Mouse (Mus musculus) embryonic fibroblast, embryonic 13.5 days (primary cell): ENCODE measurements around the gene Gm17490. TPM values are rescaled to one million over a fixed set of nuclear protein-coding genes. Genes with fewer than 3 reads are reported as not detected.

Source experiments
- H3K27ac ChIP-seq: 2 replicates; pipeline ENCODE4 v1.5.1; 2012; ENCODE audit warnings: low read length, control low read depth, inconsistent platforms; ENCODE audit not compliant: insufficient read depth
- H3K4me1 ChIP-seq: 2 replicates; pipeline ENCODE4 v1.6.1; 2011; ENCODE audit warnings: low read length; ENCODE audit not compliant: control insufficient read depth, insufficient read depth
- H3K4me3 ChIP-seq: 2 replicates; pipeline ENCODE4 v1.5.1; 2011; ENCODE audit warnings: mild to moderate bottlenecking, control low read depth, low read length; ENCODE audit not compliant: insufficient read depth
- CTCF ChIP-seq: IDR thresholded peaks from 2 replicates; pipeline ENCODE4 v1.5.1; 2011; ENCODE audit warnings: mild to moderate bottlenecking, control low read depth, low read length, moderate library complexity, borderline replicate concordance; ENCODE audit not compliant: insufficient read depth
- POLR2A ChIP-seq: IDR thresholded peaks from 2 replicates; pipeline ENCODE4 v1.6.1; 2011; ENCODE audit warnings: low read depth, mild to moderate bottlenecking, control low read depth, low read length, moderate library complexity
- polyA plus RNA-seq: library from polyadenylated mRNA; stranded (reverse); fragments of >200 nt; gene quantifications from 2 replicates; pipeline ENCODE4 v1.2.4, GENCODE M21; 2011; ENCODE audit warnings: low read depth; ENCODE audit not compliant: missing spikeins, insufficient read length

The Gm17490 gene
- polyA plus RNA-seq, 1 experiment: not detected

DNA sequence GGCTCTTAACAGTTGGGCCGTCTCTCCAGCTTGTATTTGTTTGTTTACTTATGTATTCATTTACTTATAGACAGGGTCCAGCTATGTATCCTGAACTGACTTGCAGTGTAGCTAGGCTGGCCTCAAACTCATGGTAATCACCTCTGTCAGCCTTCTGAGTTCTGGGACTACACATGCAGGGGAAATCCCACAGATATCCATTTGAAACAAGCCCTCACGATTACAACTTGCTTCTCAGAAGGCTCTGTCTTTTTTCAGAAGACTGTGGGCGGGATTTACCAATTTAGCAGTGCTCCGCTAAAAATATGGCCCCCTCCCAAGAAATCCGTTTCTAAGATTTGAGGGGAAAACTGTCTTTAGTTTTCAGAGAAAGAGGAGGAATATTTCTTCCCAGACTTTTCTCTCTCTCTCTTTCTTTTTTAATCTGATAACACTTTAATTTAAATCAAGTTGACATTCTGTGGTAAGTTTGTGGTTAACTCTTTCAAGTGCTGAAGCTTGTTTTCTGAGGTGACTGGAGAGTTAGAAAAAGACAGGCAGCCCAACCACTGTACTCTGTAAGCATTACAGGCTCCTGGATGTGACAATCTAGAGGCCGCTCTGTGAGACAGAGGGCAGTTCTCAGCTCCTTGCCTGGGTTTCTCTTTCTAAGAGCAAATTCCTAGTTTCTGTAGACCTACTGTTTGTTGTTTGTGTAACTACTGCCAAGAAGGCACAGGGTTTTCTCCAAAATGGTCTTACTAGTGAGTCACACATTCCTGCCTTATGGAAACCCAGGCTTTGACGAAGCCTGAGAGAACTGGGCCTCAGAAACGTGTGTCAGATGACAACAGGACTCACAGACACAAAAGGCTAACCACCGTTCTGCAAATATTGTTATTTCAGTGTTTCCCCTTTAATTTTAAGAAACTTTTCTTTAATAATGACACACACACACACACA lies 29.2 kb upstream of the Gm17490 start:
- H3K27ac ChIP-seq: peak overlapping the region; percentile 32; the same call in 1 of the 2 replicates
- TF ChIP-seq CTCF (no peak), POLR2A (no peak)
- no peaks in the 10 kb centered on the region; the same call in 1 of the 2 replicates for H3K4me1 ChIP-seq
- H3K4me3 ChIP-seq: no peak overlapping the region

DNA sequence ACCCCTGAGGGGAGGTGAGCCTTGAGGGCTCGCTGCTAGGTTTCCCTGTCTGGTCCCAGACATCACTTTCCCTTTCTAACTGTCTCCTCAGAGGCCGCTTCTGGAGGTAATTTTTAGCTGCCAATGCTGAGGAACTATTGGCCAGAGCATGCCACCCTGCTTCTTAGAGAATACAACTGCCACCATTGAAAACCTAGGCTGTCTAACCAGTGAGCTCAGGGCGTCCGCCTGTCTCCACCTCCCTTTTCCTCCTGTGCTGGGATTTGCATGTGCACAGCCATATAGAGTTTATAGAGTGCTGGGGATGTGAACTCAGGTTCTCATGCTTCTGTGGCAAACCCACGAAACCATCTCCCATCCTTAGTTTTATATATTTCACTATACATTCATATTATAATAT lies 27.7 kb upstream of the Gm17490 start:
- Histone ChIP-seq H3K27ac (no peak overlapping the region), H3K4me1 (no peaks in the 10 kb centered on the region; the same call in 1 of the 2 replicates), H3K4me3 (no peak overlapping the region)
- TF ChIP-seq POLR2A (no peak), CTCF (no peak)

DNA sequence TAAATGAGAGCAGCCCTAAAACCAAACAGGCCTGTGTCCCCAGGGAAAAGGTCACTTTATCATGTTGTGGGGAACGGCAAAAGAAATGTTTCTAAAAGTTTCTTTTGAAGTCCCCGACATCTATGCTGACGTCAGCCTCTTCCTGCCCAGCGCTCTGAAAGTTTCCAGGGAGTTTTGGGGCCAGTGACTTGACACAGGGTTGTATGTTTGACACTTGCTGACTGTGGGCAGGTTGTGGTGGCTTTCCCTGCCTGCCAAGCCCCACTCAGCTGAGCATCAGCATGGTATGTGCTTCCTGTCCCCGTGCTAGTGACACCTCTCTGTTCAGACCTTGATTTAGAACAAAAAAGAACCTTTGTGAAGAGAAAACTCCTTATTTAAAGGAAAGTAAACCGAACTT lies 27.3 kb upstream of the Gm17490 start:
- TF ChIP-seq CTCF (no peak), POLR2A (no peak)
- Histone ChIP-seq H3K4me1 (no peaks in the 10 kb centered on the region; the same call in 1 of the 2 replicates), H3K27ac (no peak overlapping the region), H3K4me3 (no peak overlapping the region)

GRCm38 (mm10) chr2:11652780-11653179 lies 26.7 kb upstream of the Gm17490 start:
- Histone ChIP-seq H3K4me3 (no peak overlapping the region), H3K27ac (no peak overlapping the region), H3K4me1 (no peaks in the 10 kb centered on the region; the same call in 1 of the 2 replicates)
- TF ChIP-seq POLR2A (no peak), CTCF (no peak)

GRCm38 (mm10) chr2:11652196-11652595 lies 26.1 kb upstream of the Gm17490 start:
- TF ChIP-seq CTCF: no peak
- TF ChIP-seq POLR2A: no peak
- Histone ChIP-seq H3K4me3 (no peak overlapping the region), H3K4me1 (no peaks in the 10 kb centered on the region; the same call in 1 of the 2 replicates), H3K27ac (no peak overlapping the region)

- Histone ChIP-seq H3K4me1 (no peaks in the 10 kb centered on the region; the same call in 1 of the 2 replicates), H3K4me3 (no peak overlapping the region), H3K27ac (no peak overlapping the region)
- no peak for TF ChIP-seq CTCF
- TF ChIP-seq POLR2A: no peak
These were observed 25.4 kb upstream of the Gm17490 start for GRCm38 (mm10) chr2:11651476-11651875.

DNA sequence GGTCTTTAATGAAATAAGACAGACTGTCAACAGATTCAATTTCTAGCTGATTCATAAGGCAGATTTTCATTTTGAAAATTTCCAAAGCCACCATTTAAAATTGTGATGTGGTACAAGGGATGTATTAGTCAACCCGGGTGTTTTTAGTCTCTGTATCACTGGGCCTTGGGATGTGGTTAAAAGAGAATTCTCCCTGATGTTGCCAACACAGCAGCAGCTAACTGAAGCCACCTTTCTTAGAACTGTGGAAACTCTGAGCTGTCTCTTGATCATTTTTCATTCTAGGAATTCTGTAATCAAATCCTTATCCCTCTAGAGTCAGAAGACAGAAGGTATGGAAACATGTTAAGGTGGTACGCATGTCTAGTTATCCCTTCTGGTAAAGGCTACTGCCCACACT lies 19.2 kb upstream of the Gm17490 start:
- H3K27ac ChIP-seq: no peak overlapping the region

DNA sequence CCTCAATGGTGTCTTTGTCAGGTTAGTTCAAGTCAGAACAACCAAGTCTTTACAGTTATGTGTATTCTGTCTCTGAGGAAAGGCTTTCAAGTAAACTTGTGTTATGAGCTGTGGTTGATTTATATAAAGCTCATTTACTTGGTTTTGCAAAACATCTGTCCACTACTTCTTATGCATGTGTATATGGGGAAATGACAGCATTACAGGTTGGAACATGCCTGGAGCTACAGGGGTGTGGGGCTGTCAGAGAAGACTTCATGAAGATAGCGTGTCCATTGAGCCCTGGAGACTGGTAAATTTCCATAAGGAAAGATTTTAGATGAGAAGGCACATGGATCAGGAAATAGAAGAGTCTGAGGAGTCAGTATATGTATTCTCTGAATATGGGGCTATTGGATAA lies 18.0 kb upstream of the Gm17490 start:
- H3K27ac ChIP-seq: no peak overlapping the region
- H3K4me3 ChIP-seq: no peak overlapping the region
- H3K4me1 ChIP-seq: no peaks in the 10 kb centered on the region
- TF ChIP-seq POLR2A: no peak
- no peak for TF ChIP-seq CTCF

More for the DNA sequence above, 19.2 kb upstream of the Gm17490 start:
- Histone ChIP-seq H3K4me1 (no peaks in the 10 kb centered on the region), H3K4me3 (no peak overlapping the region)
- TF ChIP-seq POLR2A: no peak
- TF ChIP-seq CTCF: no peak

GRCm38 (mm10) chr2:11642451-11642941 lies 16.4 kb upstream of the Gm17490 start, which contains the start of gene Il2ra:
Gene Il2ra (plus strand): TSS chr2:11642807.
- H3K4me3 ChIP-seq: no peak within 1 kb of the TSS
- no peak within 1 kb of the TSS for H3K27ac ChIP-seq
- TF ChIP-seq POLR2A (no peak), CTCF (no peak)
- no peaks in the 10 kb centered on the region for H3K4me1 ChIP-seq

DNA sequence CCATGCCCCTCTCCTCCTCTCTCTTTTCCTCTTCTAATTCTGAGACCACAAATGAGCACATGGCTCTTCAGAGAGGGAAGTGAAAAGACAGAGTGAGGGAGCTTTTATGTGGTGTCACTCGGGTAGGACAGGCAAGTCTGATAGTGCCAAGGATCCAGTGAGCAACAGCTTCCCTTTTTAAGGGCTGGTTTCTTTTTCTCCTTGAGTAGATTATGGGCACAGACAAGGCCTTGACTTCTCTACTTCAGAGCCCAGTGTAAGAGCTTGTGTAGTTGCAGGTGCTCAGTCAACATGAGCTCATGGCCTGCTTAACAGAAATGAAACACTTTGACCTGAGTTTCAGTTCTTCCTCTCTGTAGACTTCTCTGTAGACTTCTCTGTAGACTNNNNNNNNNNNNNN lies 11.1 kb upstream of the Gm17490 start:
- no peak for TF ChIP-seq POLR2A
- no peak for TF ChIP-seq CTCF
- Histone ChIP-seq H3K4me3 (no peak overlapping the region), H3K27ac (no peak overlapping the region), H3K4me1 (no peaks in the 10 kb centered on the region)
